Mouse (Mus musculus): ENCODE measurements around the gene Sltm. TPM values are rescaled to one million over a fixed set of nuclear protein-coding genes. Genes with fewer than 3 reads are reported as not detected.

The Sltm gene
- total and polyA plus RNA-seq, 3 experiments: 37.6 to 94.5 (median 42.4) TPM

- no peak overlapping the region for H3K27ac ChIP-seq (ENCODE audit: insufficient read depth, low read depth)
- H3K9ac ChIP-seq (ENCODE audit: insufficient read depth, low read depth): no peak overlapping the region
- no peak overlapping the region for H3K4me2 ChIP-seq (ENCODE audit: insufficient read depth, low read depth, poor library complexity, severe bottlenecking)
- TF ChIP-seq HCFC1 (IDR thresholded peaks at IDR 0.05; ENCODE audit: low read depth, low read length): no peak
- no peak for TF ChIP-seq BHLHE40 (IDR thresholded peaks at IDR 0.05; ENCODE audit: low read depth, low read length)
- in situ Hi-C loops (cut with MboI; ENCODE audit: low pct_ligation_motif_present, low pct_unique_long_range_greater_than_20kb, low sequenced_read_pairs): loop anchor here (25.0 kb wide), 1 partner anchor 337 kb away; no protein-coding TSS in a partner anchor
- no peaks in the 10 kb centered on the region for H3K27me3 ChIP-seq (replicated peaks)
- dilution Hi-C loops (cut with MboI; ENCODE audit: extremely low pct_ligation_motif_present, extremely low pct_unique_long_range_greater_than_20kb, low sequenced_read_pairs): no loop called here
- peaks cover 3% of the 10 kb centered on the region for H3K9me3 ChIP-seq (replicated peaks; ENCODE audit: low read length)
- no peaks in the 10 kb centered on the region for H3K36me3 ChIP-seq (replicated peaks in 1 of 2; ENCODE audit: control insufficient read depth in 1 of 2, insufficient read depth in 1 of 2, low read length in 1 of 2)
- no peaks in the 10 kb centered on the region for H3K79me2 ChIP-seq (replicated peaks; ENCODE audit: control insufficient read depth, extremely low read depth, insufficient read depth, poor library complexity, severe bottlenecking)
- DNase-seq (ENCODE audit: extremely low read depth): no peak
- H3K4me1 ChIP-seq (ENCODE audit: control insufficient read depth in 1 of 2, insufficient read depth in 2 of 2): peaks cover 0 to 2% of the 10 kb centered on the region in 2 experiments; a peak in 2 of 4 replicates
- no peak overlapping the region for H3K4me3 ChIP-seq (replicated peaks in 1 of 3; ENCODE audit: low read depth in 2 of 3, low read length in 2 of 3, poor library complexity in 1 of 3)
These were observed 18.7 kb upstream of the Sltm start for GRCm38 (mm10) chr9:70523813-70524212.

- H3K9ac ChIP-seq (ENCODE audit: insufficient read depth, low read depth): no peak overlapping the region
- H3K9me3 ChIP-seq (replicated peaks; ENCODE audit: low read length): peaks cover 3% of the 10 kb centered on the region
- DNase-seq (ENCODE audit: extremely low read depth): no peak
- no peak overlapping the region for H3K27ac ChIP-seq (ENCODE audit: insufficient read depth, low read depth)
- dilution Hi-C loops (cut with MboI; ENCODE audit: extremely low pct_ligation_motif_present, extremely low pct_unique_long_range_greater_than_20kb, low sequenced_read_pairs) (no loop called here), in situ Hi-C loops (cut with MboI; ENCODE audit: low pct_ligation_motif_present, low pct_unique_long_range_greater_than_20kb, low sequenced_read_pairs) (loop anchor here (25.0 kb wide), 1 partner anchor 337 kb away; no protein-coding TSS in a partner anchor)
- H3K79me2 ChIP-seq (replicated peaks; ENCODE audit: control insufficient read depth, extremely low read depth, insufficient read depth, poor library complexity, severe bottlenecking): no peaks in the 10 kb centered on the region
- no peak overlapping the region for H3K4me2 ChIP-seq (ENCODE audit: insufficient read depth, low read depth, poor library complexity, severe bottlenecking)
- H3K36me3 ChIP-seq (replicated peaks in 1 of 2; ENCODE audit: control insufficient read depth in 1 of 2, insufficient read depth in 1 of 2, low read length in 1 of 2): no peaks in the 10 kb centered on the region
- no peaks in the 10 kb centered on the region for H3K27me3 ChIP-seq (replicated peaks)
- H3K4me3 ChIP-seq (replicated peaks in 1 of 3; ENCODE audit: low read depth in 2 of 3, low read length in 2 of 3, poor library complexity in 1 of 3): no peak overlapping the region
- peaks cover 0 to 2% of the 10 kb centered on the region in 2 experiments; a peak in 2 of 4 replicates for H3K4me1 ChIP-seq (ENCODE audit: control insufficient read depth in 1 of 2, insufficient read depth in 2 of 2)
- TF ChIP-seq TCF12 (IDR thresholded peaks at IDR 0.05; ENCODE audit: low read depth, low read length) (no peak), JUN (IDR thresholded peaks at IDR 0.05; ENCODE audit: insufficient read depth, low read depth, low read length) (no peak), IRF4 (IDR thresholded peaks at IDR 0.05; ENCODE audit: low read depth, low read length) (no peak), JUND (conservative IDR thresholded peaks at IDR 0.05; ENCODE audit: low read depth, low read length) (no peak), EP300 (IDR thresholded peaks at IDR 0.05; ENCODE audit: low read length) (no peak), ZNF384 (IDR thresholded peaks at IDR 0.05; ENCODE audit: low read depth, low read length) (no peak), SMC3 (IDR thresholded peaks at IDR 0.05; ENCODE audit: low read depth, low read length) (no peak), UBTF (IDR thresholded peaks at IDR 0.05; ENCODE audit: low read depth, low read length) (no peak), MAZ (IDR thresholded peaks at IDR 0.05; ENCODE audit: low read depth, low read length) (no peak), MEF2A (IDR thresholded peaks at IDR 0.05; ENCODE audit: borderline replicate concordance, low read depth, low read length) (no peak), ETS1 (conservative IDR thresholded peaks at IDR 0.05; ENCODE audit: low read depth, low read length) (no peak), ZC3H11A (IDR thresholded peaks at IDR 0.05; ENCODE audit: low read depth, low read length) (no peak), POLR2A (IDR thresholded peaks at IDR 0.05; ENCODE audit: low read depth, low read length) (no peak), MAX (IDR thresholded peaks at IDR 0.05; ENCODE audit: low read length) (no peak), MXI1 (IDR thresholded peaks at IDR 0.05; ENCODE audit: low read depth, low read length) (no peak), PAX5 (IDR thresholded peaks at IDR 0.05; ENCODE audit: low read length) (no peak)
These were observed 18.2 kb upstream of the Sltm start for GRCm38 (mm10) chr9:70524366-70524765.

Data from CH12.LX (cell line).